Mouse (Mus musculus) layer of hippocampus, postnatal 36 days (tissue): ENCODE measurements around the gene Zmpste24. TPM values are rescaled to one million over a fixed set of nuclear protein-coding genes. Genes with fewer than 3 reads are reported as not detected.
A peak's percentile ranks its signal among the peaks of the same experiment; 100 is the strongest.

Source experiments
- DNase-seq, 2 experiments: peaks; one replicate each; pipeline ENCODE4 v3.0.0; 2022
- total RNA-seq, 2 experiments: library from RNA; stranded (reverse); gene quantifications; 2 replicates each; pipeline ENCODE4 v1.2.3; 2021

Zmpste24 gene
- total RNA-seq, 2 experiments from 2014 or later = 23.1 to 26.3 TPM

DNA sequence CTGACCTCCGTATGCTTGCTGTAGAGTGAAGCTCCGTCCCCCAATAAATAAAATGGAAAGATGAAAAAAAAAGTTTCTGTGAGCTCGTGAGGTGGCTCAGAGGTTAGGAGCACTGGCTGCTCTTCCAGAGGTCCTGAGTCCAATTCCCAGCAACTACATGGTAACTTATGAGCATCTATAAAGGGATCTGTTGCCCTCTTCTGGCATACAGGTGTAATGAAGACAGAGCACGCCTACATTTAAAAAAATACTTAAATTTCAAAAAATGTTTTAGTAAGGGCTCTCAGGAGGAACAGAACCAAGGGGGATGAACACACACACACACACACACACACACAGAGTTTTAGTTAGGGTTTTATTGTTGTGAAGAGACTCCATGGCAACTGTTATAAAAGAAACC is 66.6 kb downstream of the Zmpste24 start:
- no peak for DNase-seq

DNA sequence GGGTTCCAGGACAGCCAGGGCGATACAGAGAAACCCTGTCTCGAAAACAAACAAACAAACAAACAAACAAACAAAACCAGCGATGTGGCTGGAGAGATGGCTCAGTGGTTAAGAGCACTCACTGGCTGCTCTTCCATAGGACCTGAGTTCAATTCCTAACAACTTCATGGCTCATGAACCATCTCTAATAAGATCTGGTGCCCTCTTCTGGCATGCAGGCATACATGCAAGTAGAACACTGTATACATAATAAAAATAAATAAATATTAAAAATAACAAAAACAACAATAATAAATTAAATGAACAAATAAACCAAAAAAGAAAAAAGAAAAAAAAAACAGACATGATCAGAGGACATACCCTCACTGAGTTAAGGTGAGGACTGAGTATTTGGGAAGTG is 68.4 kb downstream of the Zmpste24 start:
- no peak for DNase-seq

- peak; percentile 29 to 50 for DNase-seq
Observed at GRCm38 (mm10) chr4:121028659-121029392, 69.2 kb downstream of the Zmpste24 start.

- no peak for DNase-seq
Observed at GRCm38 (mm10) chr4:121028146-121028545, 69.9 kb downstream of the Zmpste24 start.

- no peak for DNase-seq
Observed at GRCm38 (mm10) chr4:121025681-121026080, 72.4 kb downstream of the Zmpste24 start.

- DNase-seq = no peak
Observed at GRCm38 (mm10) chr4:121023941-121024340, 74.1 kb downstream of the Zmpste24 start.

DNA sequence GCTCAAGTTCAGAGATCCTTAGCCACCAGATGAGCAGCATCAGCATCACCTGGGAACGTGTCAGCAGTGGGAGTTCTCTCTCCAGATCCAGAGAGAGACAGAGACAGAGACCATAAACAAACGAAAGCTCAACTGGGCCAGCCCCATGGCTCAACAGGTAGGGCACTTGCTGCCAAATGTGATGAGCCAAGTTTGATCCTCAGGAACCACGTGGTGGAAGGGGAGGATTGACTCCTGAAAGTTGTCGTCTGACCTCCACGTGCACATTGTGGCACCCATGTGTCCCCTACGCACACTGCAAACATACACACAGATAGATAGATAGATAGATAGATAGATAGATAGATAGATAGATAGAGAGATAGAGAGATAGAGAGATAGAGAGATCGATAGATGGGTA is 74.6 kb downstream of the Zmpste24 start:
- no peak for DNase-seq

GRCm38 (mm10) chr4:121021911-121022310 is 76.1 kb downstream of the Zmpste24 start:
- no peak for DNase-seq

GRCm38 (mm10) chr4:121020040-121020790 is 77.8 kb downstream of the Zmpste24 start:
- DNase-seq = no peak

- DNase-seq = no peak
Observed at GRCm38 (mm10) chr4:121018250-121018649, 79.8 kb downstream of the Zmpste24 start.

DNA sequence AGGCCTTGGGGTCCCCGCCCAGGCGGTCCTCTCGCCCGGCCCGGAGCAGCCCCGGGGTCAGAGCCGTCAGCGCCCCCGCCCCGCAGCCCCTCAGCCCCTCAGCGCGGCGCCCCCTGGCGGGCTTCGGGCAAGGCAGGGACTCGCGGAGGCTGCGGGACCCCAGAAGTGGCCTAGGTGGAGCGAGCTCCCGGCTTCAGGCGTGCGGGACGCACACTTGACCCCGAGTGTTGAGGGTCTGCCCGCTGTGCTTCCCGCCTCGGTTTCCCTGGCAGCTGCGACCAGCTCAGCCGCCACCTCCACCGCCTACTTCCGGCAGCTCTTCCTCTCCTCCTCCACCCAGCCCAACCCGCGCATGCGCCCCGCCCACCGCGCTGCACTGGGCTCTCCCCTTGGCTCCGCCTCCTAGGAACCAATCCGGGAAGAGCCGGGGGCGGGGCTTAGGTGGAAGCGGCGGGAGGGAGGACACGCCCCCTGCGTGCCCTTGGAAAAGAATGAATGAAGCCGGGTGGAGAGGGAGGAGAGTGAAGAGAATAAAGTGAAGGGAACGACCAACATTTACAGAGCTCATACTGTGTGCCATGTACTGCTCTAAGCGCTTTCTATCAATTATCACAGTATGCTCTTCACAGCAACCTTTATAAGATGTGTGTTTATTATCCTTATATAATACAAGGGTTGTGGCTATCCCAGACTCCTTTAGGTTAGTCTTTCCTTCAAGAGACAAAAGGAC is 80.9 kb downstream of the Zmpste24 start, which contains the start of gene Smap2:
Smap2 (minus strand) TSS at position 320 of the 730 bp plus-strand sequence.
- DNase-seq = peak; percentile 98 to 99

- no peak for DNase-seq
Observed at GRCm38 (mm10) chr4:121016021-121016898, 81.8 kb downstream of the Zmpste24 start.

- DNase-seq = no peak
Observed at GRCm38 (mm10) chr4:121015268-121015659, 82.8 kb downstream of the Zmpste24 start.

- no peak for DNase-seq
Observed at GRCm38 (mm10) chr4:121014594-121015267, 83.3 kb downstream of the Zmpste24 start.

DNA sequence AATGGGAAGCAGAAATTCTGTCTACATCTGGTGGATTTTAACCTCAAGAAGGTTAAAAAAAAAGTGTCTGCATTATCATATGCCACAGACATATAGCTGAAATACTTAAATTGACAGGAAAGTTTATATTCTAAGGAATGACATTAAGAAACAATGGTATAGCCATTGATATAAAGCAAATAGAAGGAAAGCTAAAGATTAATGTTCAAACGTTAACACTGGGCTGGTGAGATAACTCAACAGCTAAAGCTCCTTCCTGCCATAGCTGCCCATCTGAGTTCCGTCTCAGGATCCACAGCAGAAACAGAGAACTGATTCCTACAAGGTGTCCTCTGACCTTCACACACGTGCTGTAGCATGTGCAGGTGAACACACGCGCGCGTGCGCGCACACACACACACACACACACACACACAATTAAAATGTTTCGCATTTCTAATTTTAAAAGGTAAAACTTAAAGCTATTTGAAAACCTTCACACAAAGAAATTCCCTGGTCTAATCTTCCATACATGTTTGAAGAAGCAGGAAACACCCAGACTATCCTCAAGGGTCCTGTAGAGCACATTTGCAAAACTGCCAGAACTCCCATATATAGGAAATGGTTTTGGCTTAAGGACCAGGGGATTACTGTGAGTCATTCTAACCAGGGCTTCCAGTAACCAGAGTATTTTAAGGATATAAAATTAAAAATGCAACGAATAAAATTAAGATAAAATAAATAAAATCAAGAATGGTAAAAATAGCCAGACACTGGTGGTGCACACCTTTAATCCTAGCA is 87.1 kb downstream of the Zmpste24 start:
- DNase-seq = no peak

Other genes starting within 250 kb of the Zmpste24 start
- 10 to 100 TPM; 25.9 to 28.9 TPM for gene Rims3, start 243.4 kb downstream of the Zmpste24 start, total RNA-seq
- gene Exo5, start 173.2 kb downstream of the Zmpste24 start, total RNA-seq = 10 to 100 TPM; 11.6 to 13.0 TPM
- 1 to 10 TPM; 1.3 to 1.8 TPM for gene Zfp69, start 146.5 kb downstream of the Zmpste24 start, total RNA-seq
- gene Smap2, start 81.0 kb downstream of the Zmpste24 start, total RNA-seq = 100 to 1,000 TPM; 149 to 155 TPM
- 1 to 10 TPM; 2.5 to 4.1 TPM for gene Col9a2, start 58.9 kb downstream of the Zmpste24 start, total RNA-seq
- gene Tmco2, start 11.0 kb upstream of the Zmpste24 start, total RNA-seq = not detected
- gene Rlf, start 116.8 kb upstream of the Zmpste24 start, total RNA-seq = 10 to 100 TPM; 31.5 to 36.5 TPM
- not detected for gene Gm12888, start 226.7 kb upstream of the Zmpste24 start, total RNA-seq